Mouse (Mus musculus): ENCODE results near the gene Fam25c. TPM values are rescaled to one million over a fixed set of nuclear protein-coding genes. Genes with fewer than 3 reads are reported as not detected.
"Not testable (repeated sequence)": the region's sequence is repeated elsewhere in the genome, so short reads cannot be mapped to it uniquely, and the experiment has no call there.

Fam25c gene
- polyA plus RNA-seq, 1 experiment = 5.7 TPM

DNA sequence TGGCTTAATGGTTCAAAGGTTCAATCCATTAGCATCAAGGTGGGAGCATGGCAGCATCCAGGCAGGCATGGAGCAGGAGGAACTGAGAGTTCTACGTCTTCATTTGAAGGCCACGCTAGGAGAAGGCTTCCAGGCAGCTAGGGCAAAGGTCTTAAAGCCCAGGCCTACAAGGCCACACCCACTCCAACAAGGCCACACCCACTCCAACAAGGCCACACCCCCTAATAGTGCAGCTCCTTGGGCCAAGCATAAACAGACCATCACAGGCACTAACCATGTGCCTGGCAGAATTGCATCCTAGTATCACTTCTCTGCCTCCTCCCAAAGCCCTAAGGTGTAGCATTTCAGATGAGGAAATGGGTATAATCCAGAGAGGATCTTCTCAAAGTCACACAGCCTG lies 16.5 kb upstream of the Fam25c start:
- Histone ChIP-seq H3K4me1 (ENCODE audit: control insufficient read depth, insufficient read depth, low read length) (peaks cover 15% of the 10 kb centered on the region), H3K27me3 (ENCODE audit: control insufficient read depth, insufficient read depth, low read length, poor library complexity, severe bottlenecking) (no peaks in the 10 kb centered on the region), H3K27ac (ENCODE audit: insufficient read depth, low read length) (no peak overlapping the region), H3K9me3 (replicated peaks; ENCODE audit: control insufficient read depth, insufficient read depth, low read length, poor library complexity, severe bottlenecking) (no peaks in the 10 kb centered on the region; the same call in 1 of the 2 replicates), H3K9ac (ENCODE audit: low read depth, poor library complexity, severe bottlenecking) (no peak overlapping the region), H3K4me3 (ENCODE audit: low read depth, low read length) (no peak overlapping the region), H3K36me3 (ENCODE audit: control insufficient read depth, insufficient read depth, low read length, poor library complexity, severe bottlenecking) (no peaks in the 10 kb centered on the region)
- TF ChIP-seq CTCF (IDR thresholded peaks at IDR 0.05; ENCODE audit: low read depth, low read length) (no peak), POLR2A (IDR thresholded peaks at IDR 0.05; ENCODE audit: insufficient read depth, low read length) (no peak), EP300 (IDR thresholded peaks at IDR 0.05; ENCODE audit: insufficient read depth, low read depth, low read length) (no peak)

DNA sequence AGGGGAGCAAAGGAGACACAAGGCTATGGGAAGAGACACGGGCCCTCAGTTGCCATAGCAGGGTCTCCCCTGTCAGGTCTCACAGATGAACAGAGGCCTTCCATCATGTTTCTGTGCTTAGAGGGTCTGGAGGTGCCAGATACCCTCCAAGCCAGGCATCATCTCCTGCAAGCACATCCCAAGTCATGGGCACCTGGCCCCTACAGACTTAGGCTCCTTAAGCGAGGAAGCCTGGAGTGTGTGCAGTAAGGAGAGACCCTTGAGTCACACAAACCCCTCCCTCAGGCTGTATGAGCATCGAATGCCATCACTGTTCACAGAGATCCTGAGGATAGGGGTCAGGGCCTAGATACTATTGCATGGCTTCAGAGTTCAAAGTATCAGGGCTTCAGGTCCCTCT lies 15.7 kb upstream of the Fam25c start:
- no peaks in the 10 kb centered on the region for H3K36me3 ChIP-seq (ENCODE audit: control insufficient read depth, insufficient read depth, low read length, poor library complexity, severe bottlenecking)
- H3K9ac ChIP-seq (ENCODE audit: low read depth, poor library complexity, severe bottlenecking) = no peak overlapping the region
- no peak overlapping the region for H3K27ac ChIP-seq (ENCODE audit: insufficient read depth, low read length)
- TF ChIP-seq EP300 (IDR thresholded peaks at IDR 0.05; ENCODE audit: insufficient read depth, low read depth, low read length) (no peak), POLR2A (IDR thresholded peaks at IDR 0.05; ENCODE audit: insufficient read depth, low read length) (no peak), CTCF (IDR thresholded peaks at IDR 0.05; ENCODE audit: low read depth, low read length) (no peak)
- H3K4me1 ChIP-seq (ENCODE audit: control insufficient read depth, insufficient read depth, low read length) = peaks cover 12% of the 10 kb centered on the region
- no peaks in the 10 kb centered on the region for H3K27me3 ChIP-seq (ENCODE audit: control insufficient read depth, insufficient read depth, low read length, poor library complexity, severe bottlenecking)
- no peak overlapping the region for H3K4me3 ChIP-seq (ENCODE audit: low read depth, low read length)
- H3K9me3 ChIP-seq (replicated peaks; ENCODE audit: control insufficient read depth, insufficient read depth, low read length, poor library complexity, severe bottlenecking) = peaks cover 6% of the 10 kb centered on the region

DNA sequence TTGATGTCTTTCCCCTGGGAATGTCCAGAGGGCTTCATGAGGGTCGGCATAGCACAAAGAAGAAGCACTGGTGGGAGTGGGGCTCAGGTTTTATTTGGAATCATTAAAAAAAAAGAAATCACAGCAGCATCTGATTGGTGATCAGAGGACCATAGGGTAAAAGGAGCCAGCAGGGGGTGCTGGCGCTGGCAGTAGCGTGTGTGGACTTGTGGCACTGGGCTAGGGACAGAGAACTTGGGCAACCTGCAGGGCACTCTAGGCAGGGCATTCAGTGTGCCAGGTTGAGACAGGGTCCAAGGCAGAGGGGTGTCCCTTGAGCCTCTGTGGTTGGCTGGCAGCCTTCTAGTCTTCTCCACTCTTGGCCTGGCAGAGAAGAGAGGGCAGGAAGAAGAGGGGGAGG lies 15.0 kb upstream of the Fam25c start:
- H3K27ac ChIP-seq (ENCODE audit: insufficient read depth, low read length) = no peak overlapping the region
- no peaks in the 10 kb centered on the region for H3K36me3 ChIP-seq (ENCODE audit: control insufficient read depth, insufficient read depth, low read length, poor library complexity, severe bottlenecking)
- TF ChIP-seq POLR2A (IDR thresholded peaks at IDR 0.05; ENCODE audit: insufficient read depth, low read length) = no peak
- no peak for TF ChIP-seq EP300 (IDR thresholded peaks at IDR 0.05; ENCODE audit: insufficient read depth, low read depth, low read length)
- no peak for TF ChIP-seq CTCF (IDR thresholded peaks at IDR 0.05; ENCODE audit: low read depth, low read length)
- H3K27me3 ChIP-seq (ENCODE audit: control insufficient read depth, insufficient read depth, low read length, poor library complexity, severe bottlenecking) = no peaks in the 10 kb centered on the region
- peaks cover 13% of the 10 kb centered on the region for H3K9me3 ChIP-seq (replicated peaks; ENCODE audit: control insufficient read depth, insufficient read depth, low read length, poor library complexity, severe bottlenecking)
- H3K9ac ChIP-seq (ENCODE audit: low read depth, poor library complexity, severe bottlenecking) = no peak overlapping the region
- no peak overlapping the region for H3K4me3 ChIP-seq (ENCODE audit: low read depth, low read length)
- peaks cover 10% of the 10 kb centered on the region for H3K4me1 ChIP-seq (ENCODE audit: control insufficient read depth, insufficient read depth, low read length)

DNA sequence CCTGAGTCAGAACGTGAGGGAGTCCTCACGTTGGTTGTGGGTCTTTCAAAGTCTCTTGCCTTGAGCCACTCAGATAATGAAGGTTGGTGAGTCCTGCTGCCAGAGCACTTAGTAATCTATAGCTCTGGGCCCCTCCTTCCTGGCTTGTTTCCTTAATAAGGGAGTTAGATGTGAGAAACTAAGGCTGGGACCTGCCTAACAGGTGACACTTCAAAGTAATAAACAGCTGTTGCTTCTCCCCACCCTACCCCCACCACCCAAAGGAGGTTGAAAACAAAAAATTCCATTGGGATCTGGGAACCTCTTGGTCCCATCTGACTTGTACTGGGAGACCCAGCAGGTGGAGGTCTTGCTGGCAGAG lies 9.9 kb upstream of the Fam25c start:
- no peak overlapping the region for H3K9ac ChIP-seq (ENCODE audit: low read depth, poor library complexity, severe bottlenecking)
- no peak overlapping the region for H3K4me3 ChIP-seq (ENCODE audit: low read depth, low read length)
- peaks cover 3% of the 10 kb centered on the region for H3K4me1 ChIP-seq (ENCODE audit: control insufficient read depth, insufficient read depth, low read length)
- H3K27me3 ChIP-seq (ENCODE audit: control insufficient read depth, insufficient read depth, low read length, poor library complexity, severe bottlenecking) = no peaks in the 10 kb centered on the region
- peaks cover 16% of the 10 kb centered on the region for H3K9me3 ChIP-seq (replicated peaks; ENCODE audit: control insufficient read depth, insufficient read depth, low read length, poor library complexity, severe bottlenecking)
- H3K27ac ChIP-seq (ENCODE audit: insufficient read depth, low read length) = peak overlapping the region; percentile 70
- no peak for TF ChIP-seq POLR2A (IDR thresholded peaks at IDR 0.05; ENCODE audit: insufficient read depth, low read length)
- no peak for TF ChIP-seq EP300 (IDR thresholded peaks at IDR 0.05; ENCODE audit: insufficient read depth, low read depth, low read length)
- TF ChIP-seq CTCF (IDR thresholded peaks at IDR 0.05; ENCODE audit: low read depth, low read length) = no peak
- no peaks in the 10 kb centered on the region for H3K36me3 ChIP-seq (ENCODE audit: control insufficient read depth, insufficient read depth, low read length, poor library complexity, severe bottlenecking)

DNA sequence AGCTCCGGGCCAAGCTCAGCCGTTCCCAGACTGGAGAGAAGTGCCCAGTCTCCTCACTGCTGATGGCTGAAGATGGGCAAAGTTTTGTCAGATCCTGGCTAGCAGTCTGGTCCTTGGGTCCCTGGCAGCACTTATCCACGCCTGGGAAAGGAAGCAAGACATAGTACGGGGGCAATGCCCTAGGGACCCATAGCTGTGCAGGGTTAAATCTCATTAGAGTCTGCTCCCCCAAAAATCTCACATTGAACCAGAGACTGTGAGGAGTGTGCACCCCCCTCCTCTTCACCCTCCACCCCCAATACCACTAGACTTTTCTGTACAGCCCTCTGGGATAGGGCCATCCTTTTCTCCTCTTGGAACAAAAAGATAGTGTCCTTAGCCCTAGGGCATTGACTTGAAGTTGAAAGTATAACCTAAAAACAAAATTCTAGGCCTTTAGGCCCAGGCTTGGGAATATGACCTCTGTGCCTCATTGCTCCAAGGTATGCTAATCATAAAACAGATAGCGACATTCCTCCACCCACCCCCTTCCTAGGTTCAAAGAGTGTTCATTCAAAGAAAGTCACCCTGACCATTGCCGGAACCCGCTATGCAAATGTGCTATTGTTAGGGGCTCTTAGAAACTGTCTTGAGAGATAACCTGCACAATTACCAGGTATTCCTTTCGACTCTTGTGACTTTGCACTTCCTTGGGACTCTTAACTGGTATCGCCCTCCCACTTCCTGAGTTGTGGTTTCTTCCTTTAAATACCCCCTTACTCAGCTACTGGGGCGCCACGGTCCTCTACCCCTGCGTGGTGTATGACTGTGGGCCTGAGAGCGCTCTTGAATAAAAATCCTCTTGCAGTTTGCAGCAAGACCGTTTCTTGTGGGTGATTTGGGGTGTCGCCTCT lies 9.3 kb upstream of the Fam25c start:
- peak overlapping the region; percentile 52; the same call in 1 of the 2 replicates for H3K4me3 ChIP-seq (ENCODE audit: low read depth, low read length)
- not testable (repeated sequence) for H3K4me1 ChIP-seq (ENCODE audit: control insufficient read depth, insufficient read depth, low read length); H3K36me3 ChIP-seq (ENCODE audit: control insufficient read depth, insufficient read depth, low read length, poor library complexity, severe bottlenecking); H3K27me3 ChIP-seq (ENCODE audit: control insufficient read depth, insufficient read depth, low read length, poor library complexity, severe bottlenecking)
- H3K9me3 ChIP-seq (replicated peaks; ENCODE audit: control insufficient read depth, insufficient read depth, low read length, poor library complexity, severe bottlenecking) = peaks cover 16% of the 10 kb centered on the region
- peak overlapping the region; percentile 45; the same call in 1 of the 2 replicates for H3K9ac ChIP-seq (ENCODE audit: low read depth, poor library complexity, severe bottlenecking)
- peak overlapping the region; percentile 75 for H3K27ac ChIP-seq (ENCODE audit: insufficient read depth, low read length)

DNA sequence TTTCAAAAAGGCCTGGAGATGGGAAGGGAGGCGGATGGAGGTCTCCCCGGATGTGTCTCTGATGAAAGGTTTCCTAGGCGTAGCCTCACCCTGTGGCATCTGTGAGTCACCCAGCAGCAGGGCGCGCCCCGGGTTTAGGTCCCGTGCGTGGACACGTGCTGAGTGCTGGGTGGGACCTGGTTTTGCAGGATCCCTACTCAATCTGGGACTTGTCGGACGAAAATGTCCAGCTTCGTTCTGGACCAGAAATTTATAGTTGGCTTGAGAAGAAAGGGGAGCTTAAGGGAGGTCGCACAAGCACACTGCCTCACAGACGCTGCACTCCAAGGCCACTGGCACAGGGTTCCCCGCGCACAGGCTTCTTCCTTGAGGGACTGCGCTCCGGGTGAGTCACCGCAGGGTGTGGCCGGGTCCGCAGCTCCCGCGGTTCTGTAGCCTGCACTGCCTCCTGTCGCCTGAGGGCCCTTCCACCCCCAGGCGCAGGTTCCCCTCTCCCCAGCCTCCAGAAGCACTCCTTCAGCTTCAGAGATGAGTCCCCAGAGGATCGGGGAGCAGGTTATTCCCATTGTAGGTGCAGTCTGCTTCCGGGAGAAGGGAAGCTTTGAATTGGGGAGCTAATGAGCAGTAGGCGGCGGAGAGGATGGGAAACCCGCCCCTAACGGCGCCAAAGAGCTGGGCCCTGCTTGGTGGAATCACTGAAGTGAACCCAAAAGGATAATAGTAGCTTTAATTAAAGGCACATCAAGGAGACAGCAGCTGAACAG lies 8.4 kb upstream of the Fam25c start:
- H3K27me3 ChIP-seq (ENCODE audit: control insufficient read depth, insufficient read depth, low read length, poor library complexity, severe bottlenecking) = no peaks in the 10 kb centered on the region
- H3K4me1 ChIP-seq (ENCODE audit: control insufficient read depth, insufficient read depth, low read length) = peaks cover 7% of the 10 kb centered on the region
- peak overlapping the region; percentile 45 for H3K9ac ChIP-seq (ENCODE audit: low read depth, poor library complexity, severe bottlenecking)
- TF ChIP-seq CTCF (IDR thresholded peaks at IDR 0.05; ENCODE audit: low read depth, low read length) (no peak), POLR2A (IDR thresholded peaks at IDR 0.05; ENCODE audit: insufficient read depth, low read length) (no peak), EP300 (IDR thresholded peaks at IDR 0.05; ENCODE audit: insufficient read depth, low read depth, low read length) (peak; percentile 68)
- H3K9me3 ChIP-seq (replicated peaks; ENCODE audit: control insufficient read depth, insufficient read depth, low read length, poor library complexity, severe bottlenecking) = peaks cover 16% of the 10 kb centered on the region
- H3K27ac ChIP-seq (ENCODE audit: insufficient read depth, low read length) = peak overlapping the region; percentile 75
- H3K4me3 ChIP-seq (ENCODE audit: low read depth, low read length) = peak overlapping the region; percentile 52
- H3K36me3 ChIP-seq (ENCODE audit: control insufficient read depth, insufficient read depth, low read length, poor library complexity, severe bottlenecking) = no peaks in the 10 kb centered on the region

All from ES-Bruce4 (cell line).